Mouse (Mus musculus) urinary bladder, adult 2 months (tissue): ENCODE results near the gene Pomt2. TPM values are rescaled to one million over a fixed set of nuclear protein-coding genes. Genes with fewer than 3 reads are reported as not detected.

ENCODE experiments used
- DNase-seq: peaks from one replicate; pipeline ENCODE4 v3.0.0; 2022; ENCODE audit warnings: low spot score
- polyA plus RNA-seq: library from polyadenylated mRNA; depleted of rRNA; stranded (reverse); fragments of >200 nt; gene quantifications from 2 replicates; pipeline ENCODE4 v1.2.3, GENCODE M21; 2012

Pomt2 gene
- polyA plus RNA-seq, 1 experiment, result 13.9 TPM

DNA sequence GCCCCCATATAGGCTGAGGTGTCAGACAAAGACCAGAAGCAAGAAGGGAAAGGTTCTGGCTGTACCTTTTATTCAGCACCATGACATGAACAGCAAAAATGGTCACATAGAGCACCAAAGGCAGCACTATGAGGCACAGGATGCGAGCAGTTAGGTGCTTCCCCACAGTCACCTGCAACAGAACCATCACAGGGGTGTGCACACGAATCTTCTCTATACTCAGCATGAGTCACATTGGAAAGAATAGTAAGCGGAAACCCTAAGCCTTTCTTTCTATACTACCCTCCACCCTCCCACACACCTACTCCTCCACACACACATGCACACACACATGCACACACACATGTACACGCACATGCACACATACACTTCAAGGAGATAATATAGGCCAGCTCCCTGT lies 17.5 kb downstream of the Pomt2 start:
- no peak for DNase-seq

DNA sequence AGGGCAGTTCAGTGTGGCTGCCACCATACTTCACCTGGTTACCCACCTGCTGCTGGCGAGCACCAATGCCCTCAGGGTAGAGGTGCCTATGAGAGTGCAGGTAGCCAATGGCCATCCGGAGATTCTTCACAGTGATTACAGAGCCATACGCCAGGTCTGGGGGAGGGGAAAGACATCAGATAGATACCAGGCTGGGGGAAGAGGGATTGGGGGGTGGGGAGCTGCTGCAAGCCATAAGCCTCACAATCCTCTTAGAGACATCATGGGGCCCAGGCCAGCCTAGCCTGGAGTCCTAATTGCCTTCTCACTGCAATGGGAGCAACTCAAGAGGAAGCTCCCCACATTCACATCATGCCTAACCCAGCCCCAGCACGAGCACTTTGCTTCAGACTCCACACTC lies 20.5 kb downstream of the Pomt2 start:
- no peak for DNase-seq

DNA sequence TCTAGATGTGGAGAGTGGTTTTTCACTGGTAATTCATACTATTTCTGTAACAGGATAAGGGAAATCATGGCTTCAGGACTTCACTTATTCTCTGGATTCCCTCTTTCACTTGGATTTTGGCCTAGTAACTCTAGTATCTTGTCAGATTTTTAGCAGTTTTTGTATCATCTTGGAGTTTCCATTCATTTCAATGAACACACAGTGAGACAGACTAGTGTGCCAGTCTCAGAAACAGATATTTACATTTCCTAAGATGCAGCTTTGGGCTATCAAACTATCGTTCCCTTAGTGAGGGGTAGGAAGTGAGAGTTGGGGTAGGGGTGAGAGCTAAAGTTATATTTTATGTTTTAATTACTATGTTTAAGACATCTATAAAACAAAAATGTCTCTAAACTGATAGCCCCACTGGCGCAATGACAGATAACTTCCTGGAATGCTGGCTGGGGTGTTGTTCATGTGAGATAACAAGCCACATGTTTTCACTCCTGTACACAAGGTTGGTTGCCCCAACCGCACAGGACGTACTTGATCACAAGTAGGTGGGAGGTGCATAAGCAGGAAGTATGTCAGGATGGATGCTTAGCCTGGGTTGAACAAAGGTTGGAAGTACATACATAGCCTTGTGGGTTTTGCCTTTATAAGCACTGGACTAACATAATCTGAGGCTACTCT lies 25.7 kb downstream of the Pomt2 start:
- no peak for DNase-seq

DNA sequence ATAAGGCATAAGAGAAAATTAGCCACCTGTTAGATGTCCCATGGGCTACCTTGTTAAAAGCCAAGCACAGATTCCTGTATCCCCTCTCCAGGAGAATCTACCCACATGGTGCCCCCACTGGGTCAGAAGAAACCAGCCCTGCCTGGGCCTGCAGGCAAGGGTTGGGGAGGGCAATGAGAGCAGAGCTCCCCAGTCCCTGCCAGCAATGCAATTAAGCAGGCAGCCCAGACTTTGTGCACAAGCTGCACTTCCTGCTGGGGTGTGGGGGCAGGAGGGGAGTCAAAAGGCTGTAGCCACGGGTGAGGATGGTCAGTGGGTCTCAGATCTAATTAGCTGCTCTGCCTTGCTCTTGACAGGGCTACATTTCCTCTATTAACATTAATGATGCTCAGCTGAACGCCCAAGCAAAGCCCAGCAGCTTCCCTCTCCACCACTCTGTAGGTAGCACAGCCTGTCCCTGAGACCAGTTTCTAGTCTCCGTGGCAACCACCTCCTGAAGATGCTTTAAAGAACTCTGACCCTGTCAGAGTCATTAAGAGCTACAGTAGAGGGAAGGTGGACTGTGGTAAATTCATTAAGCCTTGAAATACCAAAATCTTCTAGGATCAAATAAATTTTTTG lies 40.3 kb downstream of the Pomt2 start:
- DNase-seq, result no peak

DNA sequence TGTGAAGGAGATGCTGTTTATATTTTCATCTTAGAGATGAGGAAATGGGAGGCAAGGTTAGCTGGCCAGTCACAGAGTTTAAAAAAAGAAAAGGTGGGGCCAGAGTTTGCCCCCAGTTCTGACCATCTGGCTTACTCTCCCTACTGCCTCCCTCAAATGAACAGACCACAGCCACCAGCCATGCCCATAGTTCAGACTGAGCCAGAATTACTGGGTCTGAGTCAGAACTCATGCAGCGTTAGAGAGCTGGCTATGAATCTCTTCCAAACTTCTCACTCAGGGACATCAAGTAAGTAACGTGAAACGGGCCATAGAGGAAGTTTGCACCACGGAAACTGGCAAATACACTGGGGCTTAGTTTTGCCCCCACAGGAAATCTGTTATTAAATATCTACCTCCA lies 43.0 kb downstream of the Pomt2 start:
- no peak for DNase-seq

DNA sequence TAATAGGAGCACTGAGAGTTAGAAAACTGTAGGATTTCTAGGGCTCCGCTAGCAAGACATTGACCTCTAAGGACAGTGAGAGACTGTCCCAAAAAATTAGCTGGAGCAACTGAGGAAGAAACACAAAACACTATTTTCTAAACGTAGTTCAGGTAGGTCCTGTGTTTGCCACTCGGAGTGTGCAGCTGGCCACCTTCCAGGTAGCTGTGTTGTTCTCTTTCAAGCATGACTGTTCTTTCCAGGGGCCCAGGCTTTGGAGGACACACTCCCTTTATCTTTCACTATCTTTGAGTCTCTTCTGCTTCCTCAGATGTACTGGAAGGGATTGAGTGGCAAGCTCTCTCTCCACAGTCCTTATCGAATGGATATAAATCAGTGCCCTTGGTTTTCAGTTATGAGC lies 44.3 kb downstream of the Pomt2 start:
- no peak for DNase-seq

DNA sequence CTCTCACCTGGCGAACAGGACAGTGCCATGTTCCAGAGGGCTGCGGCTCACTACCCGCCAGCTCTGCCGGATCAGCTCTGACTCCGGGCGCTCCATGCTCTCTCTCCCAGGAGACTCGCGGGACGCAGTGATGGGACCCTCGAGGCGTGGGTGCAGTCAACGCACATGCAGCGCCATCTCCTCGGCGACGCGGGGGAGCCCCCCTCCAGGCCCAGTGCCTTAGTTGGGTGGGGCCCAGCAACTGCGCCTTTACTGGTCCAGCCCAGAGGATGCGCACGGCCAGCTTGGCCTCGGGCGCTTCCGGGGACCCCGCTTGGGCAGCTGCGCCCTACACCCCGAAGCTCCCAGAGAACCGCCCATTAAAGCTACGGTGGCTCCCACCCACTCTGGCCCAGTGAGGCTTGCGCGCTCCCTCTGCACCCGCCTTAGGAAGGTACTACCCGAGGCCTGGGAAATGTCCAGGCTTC lies 45.6 kb downstream of the Pomt2 start, which contains the start of gene Ngb:
Gene Ngb (minus strand): TSS at position 375 of the 467 bp plus-strand sequence.
- no peak for DNase-seq

DNA sequence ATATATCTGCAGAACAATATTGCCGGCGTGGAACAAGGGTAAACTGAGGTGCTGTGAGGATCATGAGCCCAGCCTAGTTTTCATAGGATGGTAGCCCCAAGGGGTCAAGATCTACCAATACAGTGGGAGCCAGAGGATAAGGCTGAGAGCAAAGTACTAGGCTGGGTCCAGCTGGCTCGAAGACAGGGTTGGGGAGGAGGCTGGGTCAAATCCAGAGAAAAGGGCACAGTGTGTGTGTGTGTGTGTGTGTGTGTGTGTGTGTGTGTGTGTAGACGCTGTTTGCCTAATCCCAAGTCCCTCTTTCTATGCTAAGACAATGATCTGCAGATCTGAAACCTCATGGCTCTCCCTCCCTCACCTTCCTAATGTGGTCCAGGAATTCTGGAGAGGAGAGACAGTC lies 47.4 kb downstream of the Pomt2 start:
- no peak for DNase-seq

DNA sequence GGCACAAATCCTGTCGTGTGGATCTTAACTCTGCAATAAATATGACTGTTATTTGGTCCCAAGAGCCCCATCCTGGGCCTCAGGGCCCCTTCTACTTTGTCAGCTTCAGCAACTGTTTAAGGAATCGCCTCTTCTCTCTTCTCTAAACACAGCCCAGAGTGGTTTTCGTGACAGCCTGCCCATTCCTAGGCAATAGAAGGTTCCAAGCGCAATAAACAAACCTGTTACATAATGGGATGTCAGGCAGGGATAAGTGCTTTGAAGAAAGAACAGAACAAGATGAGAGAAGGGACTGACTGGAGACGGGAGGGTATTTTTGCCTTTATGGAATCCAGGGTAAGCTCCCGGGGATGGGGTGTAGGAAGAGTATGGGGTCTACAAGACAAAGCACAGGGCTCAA lies 54.1 kb downstream of the Pomt2 start:
- no peak for DNase-seq

DNA sequence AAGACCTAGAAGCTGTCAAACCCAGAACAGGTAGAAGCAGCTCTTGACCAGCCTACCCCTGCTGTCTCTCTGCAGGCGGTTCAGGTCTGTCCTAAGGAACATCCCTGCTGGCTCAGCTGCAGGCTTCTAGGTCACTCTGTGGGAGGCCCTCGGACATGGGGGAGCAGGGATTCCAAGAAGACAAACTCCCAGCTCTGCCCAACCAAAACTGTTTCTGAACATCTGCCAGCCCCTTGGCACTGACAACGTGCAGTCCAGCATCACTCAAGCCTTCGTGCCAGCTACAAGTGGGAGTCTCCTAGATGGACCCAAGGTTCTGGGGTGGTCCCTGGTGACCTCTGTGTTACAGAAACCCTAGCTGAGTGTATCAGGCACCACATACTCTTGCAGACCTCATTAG lies 54.5 kb downstream of the Pomt2 start:
- DNase-seq, result no peak

DNA sequence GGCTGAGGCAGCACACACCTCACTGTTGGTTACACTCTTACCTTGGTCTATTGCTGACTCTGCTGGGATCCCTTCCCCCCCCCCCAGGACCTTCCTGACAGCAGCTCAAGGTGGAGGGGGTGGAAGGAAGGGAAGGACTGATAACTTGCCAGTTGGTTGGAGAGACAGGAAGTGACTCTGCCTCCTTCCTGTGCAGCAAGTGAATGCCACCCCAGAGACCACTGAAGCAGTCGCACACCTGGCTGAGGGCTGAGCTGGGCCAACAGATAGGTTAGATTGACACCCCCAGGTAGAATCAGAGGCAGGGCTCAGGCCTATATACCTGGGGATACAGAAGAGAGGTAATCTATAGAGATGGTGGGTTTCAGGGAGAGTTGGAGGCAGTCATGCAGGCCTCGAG lies 55.9 kb downstream of the Pomt2 start:
- no peak for DNase-seq

DNA sequence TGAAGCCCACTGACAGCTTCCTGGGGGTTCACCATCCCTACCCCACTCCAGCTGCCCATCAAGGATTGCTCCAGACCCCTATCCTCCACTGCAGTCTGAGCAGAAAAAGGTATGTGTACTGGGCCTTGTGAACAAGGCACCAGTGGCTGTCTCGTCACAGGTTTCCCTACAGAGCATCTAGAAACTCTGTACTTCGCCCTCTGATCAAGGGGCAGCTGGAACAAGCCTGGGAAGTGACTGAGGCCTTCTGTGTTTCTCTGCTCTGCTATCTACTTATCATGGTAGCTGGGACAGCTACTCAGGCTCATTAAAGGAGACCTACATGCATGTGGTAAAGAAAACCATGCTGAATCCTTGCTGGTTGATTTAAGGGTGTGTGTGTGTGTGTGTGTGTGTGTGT lies 58.1 kb downstream of the Pomt2 start:
- no peak for DNase-seq

DNA sequence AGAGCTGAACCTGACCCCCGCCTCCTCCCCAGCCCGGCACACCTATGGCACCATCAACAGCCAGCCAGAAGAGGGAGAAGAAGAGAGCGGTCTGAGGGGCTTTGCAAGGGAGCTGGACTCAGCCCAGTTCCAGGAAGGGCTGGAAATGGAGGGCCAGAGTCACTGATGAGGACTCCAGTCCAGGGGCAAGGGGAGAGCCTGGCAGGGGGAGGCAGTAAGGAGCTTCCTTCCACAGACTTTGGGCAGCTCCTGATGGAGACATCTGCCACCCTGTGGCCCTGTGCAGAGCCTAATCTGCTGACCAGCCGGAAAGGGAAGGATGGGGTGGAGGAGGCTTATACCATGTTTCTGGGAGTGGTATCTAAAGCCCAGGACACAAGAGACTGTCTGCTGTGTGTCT lies 58.5 kb downstream of the Pomt2 start:
- DNase-seq, result no peak

DNA sequence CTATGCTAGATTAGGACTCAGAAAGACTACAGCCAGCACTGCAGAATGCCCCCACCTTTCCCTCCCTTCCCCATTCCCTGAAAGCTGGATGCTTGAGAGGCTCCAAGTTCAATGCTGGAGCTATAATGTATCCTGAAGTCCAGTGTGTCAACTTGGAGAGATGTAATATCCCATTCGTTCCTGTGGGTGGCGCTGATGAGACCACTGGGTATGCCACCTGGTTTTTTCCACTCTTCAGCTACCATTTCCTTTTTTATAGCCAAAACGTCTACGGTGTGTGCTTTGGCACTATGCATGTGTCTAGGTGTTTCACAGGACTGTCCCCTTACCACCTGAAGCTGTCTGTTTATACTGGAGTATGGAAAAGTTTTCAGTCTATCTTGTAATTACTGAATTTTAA lies 59.4 kb downstream of the Pomt2 start:
- DNase-seq, result no peak

DNA sequence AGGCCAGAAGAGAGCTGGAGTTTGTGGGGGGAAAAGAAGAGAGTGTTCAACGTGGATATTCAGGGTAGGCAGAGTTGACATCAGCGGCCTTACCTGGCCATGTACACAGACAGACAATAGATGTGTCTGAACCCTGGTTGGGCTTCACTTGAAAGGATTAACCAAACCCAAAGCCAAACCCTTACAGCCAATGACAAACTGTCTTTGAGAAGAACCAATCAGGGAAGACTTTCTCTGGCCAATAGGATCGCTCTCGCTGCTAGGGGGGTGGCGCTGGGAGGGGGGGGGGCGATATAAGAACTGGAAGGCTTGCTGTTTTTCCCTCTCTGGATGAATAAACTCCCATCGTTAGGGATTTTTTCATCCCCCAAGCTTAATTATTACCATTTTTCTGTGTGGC lies 60.5 kb downstream of the Pomt2 start:
- no peak for DNase-seq

DNA sequence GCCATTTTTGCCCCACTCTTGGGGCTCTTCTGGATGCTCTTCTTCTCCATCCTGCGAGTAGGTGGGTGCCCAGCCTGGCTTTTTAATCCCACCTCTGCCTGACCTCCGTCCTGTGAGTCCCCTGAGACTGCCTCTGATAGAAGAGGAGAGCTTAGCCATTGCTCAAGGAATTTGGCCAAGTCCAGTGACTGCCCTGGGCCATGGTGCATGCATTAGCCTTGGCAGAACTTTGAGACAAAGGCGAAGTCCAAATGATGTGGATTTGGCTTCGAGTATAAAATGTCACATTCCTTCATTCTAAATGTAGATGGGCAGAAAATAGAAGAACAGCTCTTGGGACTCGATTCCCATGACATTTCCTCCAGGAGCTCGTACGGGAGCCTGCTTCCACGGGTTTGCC lies 65.0 kb downstream of the Pomt2 start:
- DNase-seq, result no peak

DNA sequence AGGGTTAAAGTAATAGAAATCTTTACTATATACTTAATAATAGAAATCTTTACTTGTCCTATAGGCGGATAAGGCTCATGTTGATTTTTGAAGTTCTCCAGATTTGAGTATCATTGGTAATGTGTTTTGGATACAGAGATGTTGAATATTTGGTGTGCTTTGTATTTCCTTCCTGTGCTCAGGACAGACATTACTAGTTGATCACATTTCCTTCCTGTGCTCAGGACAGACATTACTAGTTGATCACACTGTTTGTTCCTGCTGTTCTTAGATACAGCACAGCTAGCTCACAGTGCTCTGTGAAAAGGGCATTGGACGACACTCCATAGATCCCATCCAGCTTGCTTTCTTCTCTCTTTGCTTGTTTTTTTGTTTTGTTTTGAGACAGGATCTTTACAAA lies 71.2 kb downstream of the Pomt2 start:
- no peak for DNase-seq

DNA sequence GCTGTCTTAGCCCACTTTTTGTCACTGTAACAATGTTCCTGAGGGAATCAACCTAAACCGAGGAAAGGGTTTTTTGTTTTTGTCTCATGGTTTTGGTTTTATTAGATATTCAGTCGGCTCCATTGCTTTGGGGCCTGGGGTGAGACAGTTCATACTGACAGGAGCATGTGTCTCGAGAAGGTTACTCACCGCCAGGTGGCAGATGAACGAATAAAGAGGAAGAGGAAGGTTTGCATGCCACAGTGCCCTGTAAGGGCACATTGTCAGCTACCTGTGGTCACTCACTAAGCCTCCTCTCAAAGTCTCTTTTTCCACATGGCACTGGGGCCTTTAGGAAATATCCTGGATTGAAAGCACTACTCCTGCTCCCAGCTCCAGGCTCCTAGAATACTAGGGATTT lies 77.2 kb downstream of the Pomt2 start:
- no peak for DNase-seq

DNA sequence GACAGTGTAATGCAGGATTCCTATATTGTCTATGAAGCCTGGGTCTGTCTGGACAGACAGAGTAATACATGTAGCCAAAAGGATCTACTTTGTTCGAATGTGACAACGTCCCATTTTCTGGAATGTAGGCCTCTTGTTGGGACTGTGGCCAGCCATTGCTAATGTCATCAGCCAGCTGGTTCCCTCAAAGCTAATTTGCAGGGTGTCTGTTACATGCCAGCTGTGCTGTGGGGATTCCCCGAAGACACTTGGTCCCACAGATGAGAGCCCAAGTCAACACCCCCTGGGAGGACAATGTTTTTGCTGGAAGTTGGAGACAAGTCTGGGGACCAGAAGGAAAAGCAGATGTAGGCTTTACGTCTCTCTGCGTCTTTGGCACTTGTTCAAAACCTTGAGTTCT lies 81.3 kb downstream of the Pomt2 start:
- DNase-seq, result no peak

DNA sequence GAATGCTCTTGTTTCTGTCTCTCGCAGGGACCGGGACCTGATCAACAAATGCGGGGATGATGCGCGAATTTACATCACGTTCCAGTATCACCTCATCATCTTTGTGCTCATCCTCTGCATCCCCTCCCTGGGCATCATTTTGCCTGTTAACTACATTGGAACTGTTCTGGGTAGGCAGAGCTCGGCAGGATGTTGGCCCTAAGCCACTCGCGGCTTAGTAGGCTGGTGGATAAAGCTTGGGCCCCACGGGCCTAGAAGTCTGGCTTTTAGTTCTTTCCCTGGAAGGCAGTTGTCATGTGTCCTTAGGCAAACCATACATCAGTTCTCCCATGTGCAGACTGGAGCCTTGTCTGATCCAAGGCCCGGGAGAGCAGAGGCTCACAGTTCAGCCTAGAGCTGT lies 82.3 kb downstream of the Pomt2 start:
- DNase-seq, result no peak

DNA sequence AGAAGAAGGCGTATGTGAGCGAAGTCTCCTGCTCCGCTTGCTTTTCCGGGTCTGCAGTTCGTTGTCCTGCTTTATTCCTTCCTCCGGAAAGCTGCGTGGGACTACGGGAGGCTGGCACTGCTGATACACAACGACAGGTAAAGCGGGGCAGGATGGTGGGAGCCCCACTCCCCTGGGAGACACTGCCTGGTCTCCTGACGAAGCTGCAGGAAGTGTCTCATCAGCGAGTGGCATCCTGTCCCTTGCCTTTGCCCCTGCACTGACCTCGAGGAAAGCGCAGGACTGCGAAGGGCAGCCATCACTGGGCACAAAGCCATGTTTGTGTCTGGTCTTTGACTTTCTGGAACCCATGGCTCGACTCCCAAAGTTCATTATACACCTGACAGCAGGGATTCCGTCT lies 90.7 kb downstream of the Pomt2 start:
- DNase-seq, result no peak
